Mouse (Mus musculus): ENCODE results near the gene Agbl2.

- TF ChIP-seq POLR2A (IDR thresholded peaks at IDR 0.05; ENCODE audit: insufficient read depth, low read length) (no peak), CTCF (IDR thresholded peaks at IDR 0.05; ENCODE audit: low read depth, low read length) (no peak), EP300 (IDR thresholded peaks at IDR 0.05; ENCODE audit: insufficient read depth, low read depth, low read length) (no peak)
Observed at GRCm38 (mm10) chr2:90822978-90823377, 40.5 kb downstream of the Agbl2 start.
